Mouse (Mus musculus) midbrain, embryonic 12.5 days (tissue): Measurements from ENCODE around the gene Btbd1. TPM values are rescaled to one million over a fixed set of nuclear protein-coding genes. Genes with fewer than 3 reads are reported as not detected.
"Not testable (repeated sequence)": the region's sequence is repeated elsewhere in the genome, so short reads cannot be mapped to it uniquely, and the experiment has no call there.

Experiments used
- ATAC-seq: fragments of 200-750 bp; cut with Nextera tagmentation; 2 replicates; pipeline ENCODE4 v1.8.0; 2017; ENCODE audit warnings: low read depth, moderate TSS enrichment, moderate library complexity; ENCODE audit not compliant: low FRiP score
- H3K27ac ChIP-seq: fragments of 300-500 bp; sonication (generic); replicated peaks from 2 replicates; pipeline ENCODE4 v1.5.1; 2016; ENCODE audit warnings: mild to moderate bottlenecking
- H3K27me3 ChIP-seq: fragments of 300-500 bp; sonication (generic); 2 replicates; pipeline ENCODE4 v1.6.1; 2016; ENCODE audit warnings: mild to moderate bottlenecking
- H3K36me3 ChIP-seq: fragments of 300-500 bp; sonication (generic); 2 replicates; pipeline ENCODE4 v1.6.1; 2016
- H3K4me1 ChIP-seq: fragments of 300-500 bp; sonication (generic); 2 replicates; pipeline ENCODE4 v1.6.1; 2016
- H3K4me2 ChIP-seq: fragments of 300-500 bp; sonication (generic); replicated peaks from 2 replicates; pipeline ENCODE4 v1.6.1; 2016; ENCODE audit warnings: mild to moderate bottlenecking, moderate library complexity
- H3K4me3 ChIP-seq: fragments of 300-500 bp; sonication (generic); 2 replicates; pipeline ENCODE4 v1.5.1; 2016; ENCODE audit warnings: mild to moderate bottlenecking
- H3K9ac ChIP-seq: fragments of 300-500 bp; sonication (generic); replicated peaks from 2 replicates; pipeline ENCODE4 v1.6.1; 2016; ENCODE audit warnings: mild to moderate bottlenecking, moderate library complexity
- H3K9me3 ChIP-seq: fragments of 300-500 bp; sonication (generic); 2 replicates; pipeline ENCODE4 v1.6.1; 2016; ENCODE audit warnings: mild to moderate bottlenecking
- WGBS: fragments of 180-500 bp; shearing (Covaris S2); methylation state at CpG from one replicate; pipeline ENCODE4 v1.1.7; 2016; 5-methylcytosine and 5-hydroxymethylcytosine counted together
- polyA plus RNA-seq: library from polyadenylated mRNA; unstranded; fragments of >200 nt; fragmentation: Nextera tagmentation; extraction: Ambion mirVana; gene quantifications from 2 replicates; pipeline ENCODE4 v1.2.1, GENCODE M21; 2016

Btbd1 gene
- polyA plus RNA-seq, 1 experiment from 2014 or later, result 105 TPM

GRCm38 (mm10) chr7:81847010-81847409 lies 17.8 kb upstream of the Btbd1 start:
- H3K36me3 ChIP-seq, result no peaks in the 10 kb centered on the region
- no peaks in the 10 kb centered on the region; the same call in 1 of the 2 replicates for H3K4me1 ChIP-seq
- H3K27ac ChIP-seq, result no peak overlapping the region
- no peaks in the 10 kb centered on the region for H3K9me3 ChIP-seq
- H3K27me3 ChIP-seq, result no peaks in the 10 kb centered on the region
- H3K4me3 ChIP-seq, result no peak overlapping the region
- no peak overlapping the region for H3K9ac ChIP-seq
- H3K4me2 ChIP-seq, result no peak overlapping the region
- no peak for ATAC-seq
- WGBS, result 43% methylated on average over 8 of the region's 8 CpGs

GRCm38 (mm10) chr7:81846008-81846407 lies 16.8 kb upstream of the Btbd1 start:
- no peaks in the 10 kb centered on the region for H3K27me3 ChIP-seq
- H3K9ac ChIP-seq, result no peak overlapping the region
- no peak overlapping the region for H3K4me3 ChIP-seq
- H3K27ac ChIP-seq, result no peak overlapping the region
- no peak overlapping the region for H3K4me2 ChIP-seq
- H3K4me1 ChIP-seq, result no peaks in the 10 kb centered on the region; the same call in 1 of the 2 replicates
- WGBS, result 90% methylated on average over 8 of the region's 8 CpGs
- no peak for ATAC-seq
- H3K36me3 ChIP-seq, result no peaks in the 10 kb centered on the region
- H3K9me3 ChIP-seq, result no peaks in the 10 kb centered on the region

- Histone ChIP-seq H3K27ac (no peak overlapping the region), H3K9me3 (no peaks in the 10 kb centered on the region), H3K4me3 (no peak overlapping the region), H3K36me3 (no peaks in the 10 kb centered on the region), H3K9ac (no peak overlapping the region), H3K4me1 (no peaks in the 10 kb centered on the region; the same call in 1 of the 2 replicates), H3K4me2 (no peak overlapping the region), H3K27me3 (no peaks in the 10 kb centered on the region)
- WGBS, result 89% methylated on average over 3 of the region's 3 CpGs
- ATAC-seq, result no peak
Measured at GRCm38 (mm10) chr7:81845313-81845712, 16.1 kb upstream of the Btbd1 start.

- Histone ChIP-seq H3K9ac (no peak overlapping the region), H3K36me3 (no peaks in the 10 kb centered on the region), H3K9me3 (no peaks in the 10 kb centered on the region), H3K27ac (no peak overlapping the region), H3K4me3 (no peak overlapping the region), H3K27me3 (no peaks in the 10 kb centered on the region), H3K4me1 (no peaks in the 10 kb centered on the region; the same call in 1 of the 2 replicates), H3K4me2 (no peak overlapping the region)
- ATAC-seq, result no peak
- WGBS, result 88% methylated on average over 11 of the region's 11 CpGs
Measured at GRCm38 (mm10) chr7:81844801-81845200, 15.6 kb upstream of the Btbd1 start.

- Histone ChIP-seq H3K4me2 (no peak overlapping the region), H3K9ac (no peak overlapping the region), H3K27me3 (no peaks in the 10 kb centered on the region), H3K4me1 (no peaks in the 10 kb centered on the region; the same call in 1 of the 2 replicates), H3K36me3 (no peaks in the 10 kb centered on the region), H3K27ac (no peak overlapping the region), H3K9me3 (no peaks in the 10 kb centered on the region), H3K4me3 (no peak overlapping the region)
- ATAC-seq, result no peak
- 68% methylated on average over 8 of the region's 8 CpGs for WGBS
Measured at GRCm38 (mm10) chr7:81843903-81844302, 14.7 kb upstream of the Btbd1 start.

- H3K36me3 ChIP-seq, result no peaks in the 10 kb centered on the region
- WGBS, result 82% methylated on average over 1 of the region's 1 CpGs
- H3K9ac ChIP-seq, result no peak overlapping the region
Measured at GRCm38 (mm10) chr7:81842998-81843397, 13.8 kb upstream of the Btbd1 start.

GRCm38 (mm10) chr7:81842141-81842540 lies 12.9 kb upstream of the Btbd1 start:
- Histone ChIP-seq H3K27ac (no peak overlapping the region), H3K4me3 (no peak overlapping the region), H3K27me3 (no peaks in the 10 kb centered on the region), H3K4me2 (no peak overlapping the region), H3K36me3 (no peaks in the 10 kb centered on the region), H3K4me1 (no peaks in the 10 kb centered on the region), H3K9me3 (no peaks in the 10 kb centered on the region), H3K9ac (no peak overlapping the region)
- WGBS, result 91% methylated on average over 7 of the region's 7 CpGs
- no peak for ATAC-seq

More at GRCm38 (mm10) chr7:81842998-81843397, 13.8 kb upstream of the Btbd1 start:
- no peaks in the 10 kb centered on the region for H3K9me3 ChIP-seq
- H3K27ac ChIP-seq, result no peak overlapping the region
- H3K27me3 ChIP-seq, result no peaks in the 10 kb centered on the region
- H3K4me2 ChIP-seq, result no peak overlapping the region
- no peaks in the 10 kb centered on the region; the same call in 1 of the 2 replicates for H3K4me1 ChIP-seq
- H3K4me3 ChIP-seq, result no peak overlapping the region
- ATAC-seq, result no peak

- ATAC-seq, result no peak
- 84% methylated on average over 6 of the region's 6 CpGs for WGBS
Measured at GRCm38 (mm10) chr7:81841439-81841838, 12.2 kb upstream of the Btbd1 start.

GRCm38 (mm10) chr7:81840661-81841181 lies 11.5 kb upstream of the Btbd1 start:
- no peak overlapping the region for H3K4me2 ChIP-seq
- ATAC-seq, result no peak
- H3K4me3 ChIP-seq, result no peak overlapping the region
- H3K9me3 ChIP-seq, result no peaks in the 10 kb centered on the region
- 72% methylated on average over 7 of the region's 7 CpGs for WGBS
- no peak overlapping the region for H3K27ac ChIP-seq
- H3K4me1 ChIP-seq, result no peaks in the 10 kb centered on the region
- no peaks in the 10 kb centered on the region for H3K36me3 ChIP-seq
- H3K27me3 ChIP-seq, result no peaks in the 10 kb centered on the region
- H3K9ac ChIP-seq, result no peak overlapping the region

More at GRCm38 (mm10) chr7:81841439-81841838, 12.2 kb upstream of the Btbd1 start:
- Histone ChIP-seq H3K4me2 (no peak overlapping the region), H3K4me1 (no peaks in the 10 kb centered on the region), H3K4me3 (no peak overlapping the region), H3K36me3 (no peaks in the 10 kb centered on the region), H3K27me3 (no peaks in the 10 kb centered on the region), H3K27ac (no peak overlapping the region), H3K9ac (no peak overlapping the region), H3K9me3 (no peaks in the 10 kb centered on the region)

- no peaks in the 10 kb centered on the region for H3K4me1 ChIP-seq
- H3K9me3 ChIP-seq, result no peaks in the 10 kb centered on the region
- no peak overlapping the region for H3K27ac ChIP-seq
- 75% methylated on average over 6 of the region's 6 CpGs for WGBS
- H3K4me3 ChIP-seq, result no peak overlapping the region
- no peak overlapping the region for H3K9ac ChIP-seq
- no peak for ATAC-seq
- no peaks in the 10 kb centered on the region for H3K27me3 ChIP-seq
- no peaks in the 10 kb centered on the region for H3K36me3 ChIP-seq
- H3K4me2 ChIP-seq, result no peak overlapping the region
Measured at GRCm38 (mm10) chr7:81839746-81840145, 10.5 kb upstream of the Btbd1 start.

GRCm38 (mm10) chr7:81837771-81838170 lies 8.5 kb upstream of the Btbd1 start:
- WGBS, result 89% methylated on average over 5 of the region's 5 CpGs
- not testable (repeated sequence) for H3K27me3 ChIP-seq, H3K4me2 ChIP-seq, H3K4me3 ChIP-seq, ATAC-seq, H3K9me3 ChIP-seq, H3K9ac ChIP-seq, H3K27ac ChIP-seq, H3K4me1 ChIP-seq, H3K36me3 ChIP-seq

GRCm38 (mm10) chr7:81835430-81835829 lies 6.2 kb upstream of the Btbd1 start:
- Histone ChIP-seq H3K9me3 (no peaks in the 10 kb centered on the region), H3K4me2 (no peak overlapping the region), H3K4me1 (no peaks in the 10 kb centered on the region), H3K9ac (no peak overlapping the region), H3K36me3 (no peaks in the 10 kb centered on the region), H3K27ac (no peak overlapping the region), H3K4me3 (no peak overlapping the region), H3K27me3 (no peaks in the 10 kb centered on the region)
- WGBS, result 87% methylated on average over 5 of the region's 5 CpGs
- ATAC-seq, result no peak

GRCm38 (mm10) chr7:81834847-81835246 lies 5.6 kb upstream of the Btbd1 start:
- ATAC-seq, result no peak
- Histone ChIP-seq H3K27ac (no peak overlapping the region), H3K4me3 (no peak overlapping the region), H3K27me3 (no peaks in the 10 kb centered on the region), H3K9me3 (no peaks in the 10 kb centered on the region), H3K4me2 (no peak overlapping the region), H3K36me3 (no peaks in the 10 kb centered on the region), H3K9ac (no peak overlapping the region), H3K4me1 (peaks cover 4% of the 10 kb centered on the region)
